Mouse (Mus musculus): Measurements from ENCODE around the gene Ryk.

Ryk gene

DNA sequence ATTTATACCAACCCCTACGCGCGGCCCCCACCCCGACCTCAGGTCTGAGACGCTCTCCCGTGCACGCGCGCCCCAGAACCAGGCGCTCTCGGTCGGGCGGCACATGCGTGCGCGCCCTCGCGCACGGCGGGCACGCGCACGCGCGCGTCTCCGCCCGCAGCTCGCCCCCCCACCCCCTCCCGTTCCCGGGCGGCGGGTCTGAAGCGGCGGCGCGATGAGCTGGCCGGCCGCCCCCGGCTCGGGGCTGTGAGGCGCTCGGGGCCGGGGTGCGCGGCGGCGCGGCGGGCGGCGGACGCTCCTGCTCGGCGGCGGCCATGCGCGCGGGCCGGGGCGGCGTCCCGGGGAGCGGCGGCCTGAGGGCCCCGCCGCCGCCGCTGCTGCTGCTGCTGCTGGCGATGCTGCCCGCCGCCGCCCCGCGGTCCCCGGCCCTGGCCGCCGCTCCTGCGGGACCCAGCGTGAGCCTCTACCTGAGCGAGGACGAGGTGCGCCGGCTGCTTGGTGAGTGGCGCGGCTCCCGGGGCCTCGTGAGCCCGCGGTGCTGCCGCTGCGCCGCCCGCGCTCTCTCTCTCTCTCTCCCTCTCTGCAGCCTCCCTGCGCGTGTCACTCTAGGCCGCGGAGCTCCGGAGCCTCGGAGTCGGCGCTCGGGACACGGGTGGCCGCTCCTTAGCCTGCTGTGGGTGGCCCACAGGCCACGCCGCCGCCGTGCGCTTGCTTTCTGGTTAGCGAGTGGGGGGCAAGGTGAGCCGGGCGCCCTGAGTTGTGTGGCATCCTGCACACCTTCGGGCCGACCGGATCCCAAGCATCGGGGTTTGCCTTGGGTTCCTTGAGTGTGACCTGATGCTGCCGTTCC is at the start of gene Ryk:
Gene Ryk (plus strand): TSS at position 176 of the 850 bp plus-strand sequence.
- peak; percentile 65 for DNase-seq (ENCODE audit: low read depth, low spot score)

DNA sequence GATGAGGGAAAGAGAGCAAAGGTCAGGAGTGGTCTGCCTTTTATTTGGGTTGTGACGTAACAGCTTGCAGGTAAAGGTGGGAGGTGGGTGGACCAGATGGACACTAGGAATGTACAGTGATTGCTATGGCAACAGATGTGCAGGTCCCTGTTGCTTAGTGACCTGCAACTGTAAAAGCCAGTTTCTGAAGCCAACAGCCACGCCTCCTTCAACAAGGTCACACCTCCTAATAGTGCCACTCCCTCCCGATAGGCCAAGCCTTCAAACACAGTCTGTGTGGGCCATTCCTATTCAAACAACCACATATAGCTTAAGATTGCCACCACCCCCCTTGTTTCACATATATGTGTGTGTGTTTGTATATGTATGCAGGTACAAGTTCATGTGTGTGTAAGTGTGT is 45.2 kb upstream of the Ryk start:
- DNase-seq (ENCODE audit: low read depth, low spot score): no peak

DNA sequence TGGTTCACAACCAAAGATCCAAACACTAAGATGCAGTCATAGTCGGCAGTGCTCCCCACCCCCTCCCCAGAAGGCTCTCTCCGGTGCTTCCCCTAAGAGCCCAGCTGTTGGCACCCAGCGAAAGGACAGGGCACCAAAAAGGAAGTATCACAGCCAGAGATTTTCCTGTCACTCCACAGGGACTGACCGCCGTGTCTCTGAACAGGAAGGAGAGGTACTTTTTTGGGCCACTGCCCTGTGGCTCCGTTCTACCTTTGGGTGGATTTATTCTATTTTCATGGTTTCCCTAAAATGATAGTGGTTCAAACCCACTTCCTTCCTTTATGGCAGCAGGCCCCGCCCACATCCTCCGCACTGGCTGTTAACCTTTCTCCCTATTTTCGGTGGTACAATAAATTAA is 42.9 kb upstream of the Ryk start:
- DNase-seq (ENCODE audit: low read depth, low spot score): no peak

DNA sequence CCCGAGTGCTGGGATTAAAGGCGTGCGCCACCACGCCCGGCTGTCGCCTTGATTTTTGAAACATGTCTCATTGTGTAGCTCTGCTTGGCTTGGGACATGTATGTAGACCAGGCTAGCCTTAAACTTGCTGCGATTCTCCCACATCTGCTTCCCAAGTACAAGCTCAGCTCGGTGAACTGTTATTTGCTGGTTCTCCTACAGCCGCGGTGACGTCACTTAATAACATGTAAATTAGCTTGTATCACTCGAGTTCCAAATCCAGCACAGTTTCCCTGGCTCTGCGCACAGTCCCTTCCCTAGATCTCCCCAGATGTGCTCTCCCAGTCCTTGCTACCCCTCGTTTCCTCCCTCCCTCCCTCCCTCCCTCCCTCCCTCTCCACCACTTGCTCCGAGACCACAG is 41.9 kb upstream of the Ryk start:
- DNase-seq (ENCODE audit: low read depth, low spot score): no peak

DNA sequence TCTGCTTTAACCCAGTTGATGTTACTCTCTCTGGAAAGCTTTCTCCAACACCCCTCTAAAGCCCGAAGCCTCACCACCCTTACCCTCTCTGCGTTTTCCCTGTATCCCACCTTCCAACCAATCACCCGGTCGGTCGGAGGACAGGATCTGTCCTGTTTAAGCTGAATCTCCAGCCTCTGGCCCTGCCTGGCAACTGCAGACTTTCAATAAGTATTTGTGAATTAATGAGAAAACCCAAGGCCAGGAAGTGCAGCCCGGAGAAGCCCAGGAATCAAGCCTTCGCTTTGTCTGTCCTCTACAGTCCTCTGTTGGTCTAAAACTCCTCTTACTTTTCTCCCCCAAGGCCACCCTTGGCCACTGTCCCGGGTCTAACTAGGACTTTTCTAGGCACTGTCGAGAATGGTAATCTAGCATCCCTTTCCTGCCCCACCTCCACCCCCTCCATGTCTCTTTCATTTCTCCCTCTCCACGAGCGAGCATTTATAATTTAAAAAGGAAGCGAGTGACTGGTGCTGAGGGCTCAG is 41.4 kb upstream of the Ryk start:
- DNase-seq (ENCODE audit: low read depth, low spot score): no peak

DNA sequence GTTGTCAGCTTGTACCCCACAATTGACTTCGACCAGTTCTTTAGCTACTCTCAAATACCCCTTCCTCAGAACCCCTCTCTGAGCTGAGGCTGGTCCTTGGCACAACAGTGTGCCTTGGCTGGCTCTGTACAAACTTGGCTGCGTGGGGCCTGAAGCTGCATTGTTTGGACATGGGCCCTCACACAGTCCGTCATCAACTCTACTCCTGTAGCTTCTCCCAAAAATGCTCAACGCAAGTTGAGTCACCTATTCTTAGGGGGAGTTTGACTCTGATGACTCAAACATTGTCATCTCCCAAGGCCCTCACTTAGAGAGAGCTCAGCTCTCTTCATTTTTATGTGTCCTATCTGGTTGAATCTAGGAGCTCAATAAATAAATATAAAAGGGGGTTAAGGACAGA is 36.3 kb upstream of the Ryk start:
- peak; percentile 46 for DNase-seq (ENCODE audit: low read depth, low spot score)

DNA sequence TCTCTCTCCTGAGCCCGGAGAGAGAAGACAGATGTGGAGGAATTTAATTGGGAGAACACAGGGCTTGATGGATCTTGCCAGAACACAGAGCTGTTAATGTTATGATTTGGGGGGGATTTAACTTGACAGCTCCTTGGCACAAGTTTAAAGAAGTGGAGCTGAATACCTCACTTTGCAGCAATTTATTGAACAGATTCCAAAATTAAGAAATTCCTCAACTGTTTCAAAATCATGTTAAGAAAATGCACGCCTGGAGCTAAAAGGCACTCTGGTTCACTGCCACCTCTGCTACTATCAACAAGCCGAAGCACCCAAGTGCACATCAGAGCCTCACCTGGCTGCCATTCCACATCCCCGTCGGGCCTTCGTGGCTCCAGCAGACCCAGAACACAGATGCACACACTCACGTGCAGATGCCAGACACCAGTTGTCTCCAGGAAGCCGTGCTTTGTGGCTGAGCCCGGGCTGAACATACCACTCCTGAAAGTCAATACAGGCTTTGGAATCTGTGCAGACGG is 28.6 kb upstream of the Ryk start:
- peak; percentile 33 for DNase-seq (ENCODE audit: low read depth, low spot score)

DNA sequence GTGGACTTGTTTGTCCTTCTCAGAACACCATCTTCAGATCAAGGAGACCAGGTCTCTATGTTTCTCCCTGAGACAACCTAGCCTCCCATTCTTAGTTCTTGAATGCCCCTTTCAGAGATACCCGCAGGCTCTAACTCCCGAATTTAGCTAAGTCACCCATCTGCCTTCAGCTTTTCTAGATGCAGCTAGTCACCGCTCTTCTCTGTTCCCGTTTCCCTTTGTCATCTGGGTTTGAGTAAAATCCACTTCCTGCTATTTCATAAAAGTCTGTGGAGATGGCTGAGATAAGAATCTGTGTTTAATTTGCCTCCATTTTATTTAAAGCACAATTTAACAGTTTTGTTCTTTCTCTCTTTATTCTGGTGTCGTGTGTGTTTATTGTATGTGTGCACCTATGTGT is 23.5 kb upstream of the Ryk start:
- DNase-seq (ENCODE audit: low read depth, low spot score): no peak

DNA sequence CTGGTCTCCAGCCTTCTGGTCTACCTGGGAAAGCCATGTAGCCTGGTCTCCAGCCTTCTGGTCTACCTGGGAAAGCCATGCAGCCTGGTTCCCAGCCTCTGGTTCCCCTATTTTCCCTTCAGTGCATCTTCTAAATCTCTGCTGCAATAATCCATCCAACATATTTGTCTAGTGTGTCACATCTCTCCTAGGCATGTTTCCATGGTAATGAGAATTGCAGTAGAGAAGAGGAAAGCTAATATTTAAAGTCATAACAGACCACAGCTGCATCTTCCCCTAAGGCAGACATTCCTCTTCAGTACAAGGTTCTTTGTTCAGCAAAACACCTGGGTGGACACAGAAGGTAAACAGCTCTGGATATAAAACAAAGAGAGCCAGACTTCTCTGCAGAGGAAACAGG is 16.5 kb upstream of the Ryk start:
- peak; percentile 84 for DNase-seq (ENCODE audit: low read depth, low spot score)

DNA sequence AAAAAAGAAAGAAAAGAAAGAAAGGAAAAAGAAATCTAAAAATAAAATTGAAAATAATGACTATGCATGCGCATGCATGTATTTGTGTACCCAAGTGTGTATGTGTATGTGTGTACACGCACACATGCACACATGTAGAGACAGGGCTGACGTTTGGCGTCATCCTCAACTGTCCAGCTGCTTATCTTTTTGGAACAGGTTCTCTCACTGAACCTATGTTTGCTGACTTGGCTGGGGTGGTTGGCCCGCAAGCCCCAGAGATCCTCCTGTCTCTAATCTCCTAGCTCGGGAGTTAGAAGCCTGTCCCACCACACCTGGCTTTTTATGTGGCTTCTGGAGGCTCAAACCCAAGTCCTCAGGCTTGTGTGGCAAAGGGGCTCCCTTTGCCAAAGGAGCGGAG is 6.1 kb upstream of the Ryk start:
- DNase-seq (ENCODE audit: low read depth, low spot score): no peak

DNA sequence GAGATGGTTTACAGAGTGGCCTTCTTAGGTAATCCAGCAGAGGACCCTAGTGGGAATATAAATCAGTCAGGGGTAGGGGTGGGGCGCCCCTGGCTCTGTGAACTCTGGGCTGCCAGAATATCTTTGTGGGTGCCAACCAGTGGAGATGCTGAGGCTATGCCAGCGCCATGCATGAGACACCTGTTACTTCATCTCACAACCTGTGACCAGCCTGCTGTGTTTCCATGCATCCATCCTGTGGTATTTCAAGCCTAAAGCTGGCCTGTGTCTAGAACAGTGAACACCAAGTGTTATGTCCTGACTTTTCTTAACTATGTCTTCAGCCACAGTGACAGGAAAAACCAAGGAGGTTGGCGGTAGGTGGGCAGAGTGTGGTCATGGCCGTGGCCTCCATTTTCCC is 3.2 kb upstream of the Ryk start:
- no peak for DNase-seq (ENCODE audit: low read depth, low spot score)

DNA sequence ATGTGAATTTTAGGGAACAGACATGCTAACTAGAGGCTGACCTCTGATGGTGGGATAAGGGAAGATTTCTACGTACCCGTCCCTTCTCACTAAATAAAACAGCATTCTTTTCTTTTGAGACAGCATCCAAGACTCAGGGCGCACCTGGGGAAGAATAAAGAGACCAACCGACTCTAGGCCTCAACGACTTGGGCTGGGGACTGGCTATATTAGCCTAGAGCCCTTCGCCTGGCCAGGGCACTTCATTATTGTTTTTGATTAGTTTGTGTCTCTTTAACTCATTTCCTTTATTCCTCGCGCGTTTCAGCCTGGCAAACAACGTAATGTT is 339 bp upstream of the Ryk start:
- DNase-seq (ENCODE audit: low read depth, low spot score): no peak

DNA sequence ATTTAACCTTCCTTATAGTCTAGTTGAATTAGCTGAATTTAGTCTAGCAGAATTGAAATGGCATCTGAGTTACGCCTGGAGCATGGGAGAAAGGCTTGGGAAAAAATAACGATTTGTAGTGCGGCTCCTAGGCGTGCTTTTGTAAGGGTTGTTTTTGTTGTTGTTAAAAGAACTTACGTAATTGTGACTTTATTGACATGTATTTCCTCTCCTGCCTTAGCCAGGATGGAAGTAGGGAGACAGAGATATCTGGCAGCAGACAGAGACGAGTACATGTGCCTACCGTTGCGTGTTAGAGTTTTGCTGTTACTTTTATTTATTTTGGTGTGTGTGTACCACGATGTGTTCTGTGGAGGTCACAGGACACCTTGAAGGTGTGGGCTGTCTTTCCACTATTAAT is 1.6 kb downstream of the Ryk start:
- DNase-seq (ENCODE audit: low read depth, low spot score): no peak

DNA sequence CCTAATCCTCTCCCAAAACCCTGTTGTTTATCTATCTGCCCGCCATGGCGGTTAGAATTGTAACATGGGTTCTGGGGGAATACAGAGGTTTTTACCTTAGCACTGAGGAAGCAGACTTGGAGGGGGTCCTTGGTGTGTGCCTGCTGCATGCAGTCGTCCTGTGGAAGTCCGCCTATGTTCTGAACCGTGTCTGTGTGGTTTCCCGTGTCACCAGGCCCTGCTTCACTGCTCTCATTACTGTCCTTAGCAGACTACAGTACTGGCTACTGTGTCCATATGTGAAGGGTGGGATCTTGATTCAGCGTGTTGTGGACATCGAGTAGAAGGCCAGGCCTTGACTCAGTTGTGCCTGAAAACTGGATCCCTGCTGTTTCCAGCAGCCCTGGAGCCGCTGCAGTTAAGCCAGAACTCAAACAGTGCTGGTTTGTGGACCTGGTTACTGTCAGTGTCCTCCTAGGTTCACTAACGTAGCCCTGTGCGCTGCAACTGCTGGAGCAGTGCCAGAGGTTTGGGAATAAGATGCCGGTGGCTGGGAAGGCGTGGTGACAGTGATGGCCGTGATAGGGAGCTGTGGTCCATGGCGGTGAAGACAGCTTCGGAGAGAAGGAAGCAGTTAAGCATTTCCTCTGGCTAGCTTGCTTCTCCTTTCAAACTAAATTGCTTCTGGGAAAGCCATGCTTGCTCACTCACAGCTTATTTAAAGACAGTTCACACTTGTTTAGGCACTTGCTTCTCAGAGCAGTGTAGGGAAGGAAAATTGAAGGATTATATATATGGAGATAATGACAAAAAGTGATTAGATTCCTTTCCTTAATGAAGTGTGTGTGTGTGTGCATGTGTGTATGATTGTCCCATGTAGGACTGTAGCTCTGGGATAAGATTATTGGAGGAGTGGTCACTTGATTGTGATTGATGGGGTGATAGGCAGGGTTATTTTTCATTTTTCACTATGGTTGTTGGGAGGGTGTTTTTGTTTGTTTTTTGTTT is 6.4 kb downstream of the Ryk start:
- DNase-seq (ENCODE audit: low read depth, low spot score): peak; percentile 41

DNA sequence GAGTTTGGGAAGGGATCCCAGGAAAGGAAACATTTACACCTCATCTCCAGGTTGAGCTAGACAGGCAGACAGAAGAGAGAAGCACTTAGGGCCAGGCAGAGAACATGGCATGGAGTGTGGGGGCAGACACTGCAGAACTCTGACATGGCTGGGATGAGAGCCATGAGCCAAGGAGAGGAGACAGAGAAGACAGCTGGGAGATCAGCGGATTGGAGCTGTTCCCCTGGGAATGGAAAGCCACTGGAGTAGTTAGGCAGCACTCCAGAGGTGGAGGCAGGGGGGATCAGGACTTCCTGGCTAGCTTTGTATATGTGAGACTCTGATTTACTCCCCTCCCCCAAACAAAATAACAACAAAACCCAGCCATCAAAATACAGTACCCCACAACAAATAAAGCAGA is 7.1 kb downstream of the Ryk start:
- DNase-seq (ENCODE audit: low read depth, low spot score): peak; percentile 66

DNA sequence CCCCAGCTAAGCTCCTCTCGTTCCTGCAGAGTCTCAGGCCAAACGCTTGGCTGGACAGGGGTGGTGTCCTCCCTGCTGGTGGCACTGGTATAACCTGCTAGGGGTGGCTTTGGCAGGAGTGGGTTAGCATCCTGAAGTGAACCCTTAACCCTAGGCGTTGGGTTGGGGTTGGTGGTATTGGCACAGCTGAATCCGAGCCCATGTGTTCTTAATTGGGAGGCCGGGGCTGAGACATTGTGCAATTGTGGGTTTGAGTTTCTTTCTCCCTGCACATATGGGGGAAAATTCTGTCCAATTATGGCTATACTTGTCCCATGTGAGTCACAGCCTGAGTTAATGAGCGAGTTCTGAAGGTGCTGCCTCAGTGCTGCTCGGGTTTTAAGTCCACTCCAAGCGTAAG is 7.8 kb downstream of the Ryk start:
- DNase-seq (ENCODE audit: low read depth, low spot score): peak; percentile 85

DNA sequence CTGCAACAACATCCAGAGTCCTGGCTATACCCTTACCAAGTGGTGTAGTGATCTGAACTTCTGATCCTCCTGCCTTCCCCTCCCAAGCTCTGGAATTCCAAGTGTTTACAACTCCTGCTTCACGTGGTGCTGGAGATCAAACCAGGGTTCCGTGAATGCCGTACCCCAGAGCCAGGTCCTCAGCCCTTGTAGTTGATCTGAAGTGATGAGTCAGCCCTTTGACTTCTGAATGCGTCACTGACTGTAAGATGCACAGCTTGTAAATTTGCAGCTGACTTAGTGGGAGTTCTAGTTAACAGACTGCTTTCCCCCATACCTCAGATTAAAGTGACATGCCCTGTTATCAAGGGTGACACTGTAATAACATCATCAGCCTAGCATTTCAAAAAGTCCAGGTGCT is 8.9 kb downstream of the Ryk start:
- DNase-seq (ENCODE audit: low read depth, low spot score): peak; percentile 84

DNA sequence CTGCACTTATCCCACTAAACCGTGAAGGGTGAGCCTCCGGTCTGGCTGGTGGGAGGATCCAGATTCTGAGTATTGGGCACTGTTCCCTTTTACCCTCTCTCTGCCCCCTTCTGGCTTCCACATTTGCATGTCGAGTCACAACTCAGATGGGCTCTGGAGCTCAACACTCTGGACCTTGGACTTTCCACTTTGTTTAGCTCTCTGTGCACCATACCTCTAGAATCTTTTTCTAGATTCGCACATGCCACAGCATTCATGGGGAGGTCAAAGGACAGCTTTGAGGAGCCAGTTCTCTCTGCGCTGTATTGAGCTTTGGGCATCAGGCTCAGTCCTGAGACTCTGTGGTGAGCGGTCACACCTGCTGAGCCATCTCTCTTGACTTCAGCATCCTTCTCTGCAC is 11.1 kb downstream of the Ryk start:
- DNase-seq (ENCODE audit: low read depth, low spot score): no peak

DNA sequence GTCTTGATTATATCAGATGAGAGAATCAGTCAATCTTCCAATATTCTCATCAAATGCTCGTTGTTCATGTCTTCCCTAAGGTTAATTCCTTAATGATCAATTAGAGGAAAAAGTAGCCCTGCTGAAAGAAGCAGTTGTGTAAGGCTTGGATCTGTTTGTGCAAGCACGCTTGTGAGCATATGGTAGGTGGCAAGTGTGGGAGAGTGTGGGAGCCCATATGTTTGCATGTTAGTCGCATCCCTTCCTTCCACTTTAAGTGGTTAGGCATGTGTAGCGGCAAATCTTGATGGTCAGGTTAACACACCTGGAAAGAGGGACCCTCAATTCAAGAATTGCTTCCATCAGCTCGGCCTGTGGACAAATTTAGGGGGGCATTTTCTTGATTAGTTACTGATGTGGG is 11.6 kb downstream of the Ryk start:
- DNase-seq (ENCODE audit: low read depth, low spot score): no peak

DNA sequence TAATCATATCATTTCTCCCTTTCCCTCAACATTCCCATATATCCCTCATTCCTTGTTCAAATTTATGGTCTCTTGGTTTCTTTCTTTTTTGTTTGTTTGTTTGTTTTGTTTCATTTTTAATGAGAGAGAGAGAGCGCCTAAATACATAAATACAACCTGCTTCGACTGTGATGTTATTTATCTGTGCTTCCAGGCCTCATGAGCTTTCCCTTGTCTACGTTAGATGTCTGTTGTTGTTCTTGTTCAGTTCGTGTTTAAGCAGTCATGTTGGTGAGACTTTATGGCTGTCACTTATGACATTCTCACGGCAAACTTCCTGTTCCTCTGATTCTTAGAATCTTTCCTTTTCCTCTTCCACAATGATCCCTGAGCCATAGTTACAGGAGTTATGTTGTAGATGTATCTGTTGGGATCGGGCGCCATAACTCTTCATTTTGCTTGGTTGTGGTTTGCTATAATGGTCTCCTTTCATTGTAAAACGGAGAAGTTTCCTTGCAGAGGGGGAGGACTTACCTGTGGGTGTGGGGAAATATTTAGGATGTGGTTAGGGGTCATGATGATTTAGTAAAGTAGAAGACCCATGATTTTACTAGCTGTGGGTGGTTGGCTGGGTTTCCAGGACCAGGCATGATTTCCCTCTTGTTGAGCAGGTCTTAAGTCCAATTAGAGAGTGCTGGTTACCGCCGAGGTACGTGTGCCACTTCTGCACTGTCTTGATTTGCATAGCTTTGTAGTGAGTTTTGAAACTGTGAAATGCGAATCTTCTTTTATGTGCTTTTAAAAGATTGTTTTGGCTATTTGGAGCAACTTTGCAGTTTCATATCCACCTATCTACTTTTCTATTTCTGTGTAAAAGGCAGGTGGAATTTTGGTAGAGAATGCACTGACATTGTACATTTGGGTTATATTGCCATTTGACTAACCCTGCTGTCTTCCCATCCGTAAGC is 17.6 kb downstream of the Ryk start:
- DNase-seq (ENCODE audit: low read depth, low spot score): no peak

DNA sequence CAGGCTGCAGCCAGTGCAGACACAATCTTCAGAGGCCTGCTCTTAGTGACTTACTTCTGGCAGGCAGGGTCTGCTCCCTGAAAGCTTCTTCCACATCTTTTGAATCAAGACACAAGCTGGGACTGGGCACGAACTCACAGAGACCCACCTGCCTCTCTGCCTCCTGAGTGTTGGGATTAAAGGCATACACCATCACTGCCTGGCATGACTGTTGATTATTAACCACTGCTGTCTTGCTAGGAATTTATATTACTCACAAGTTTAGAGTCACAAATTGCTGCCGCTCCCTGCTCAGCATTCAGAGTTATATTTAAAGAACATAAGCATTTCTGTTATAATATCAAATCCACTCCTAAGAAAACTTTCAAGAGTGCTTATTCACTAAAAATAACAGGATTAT is 23.1 kb downstream of the Ryk start:
- DNase-seq (ENCODE audit: low read depth, low spot score): no peak
